Mouse (Mus musculus) kidney, adult 2 months (tissue): Measurements from ENCODE around the gene Hist1h3g.

Source experiments
- CTCF ChIP-seq: fragments of 200-500 bp; conservative IDR thresholded peaks from 2 replicates; pipeline ENCODE4 v1.5.1; 2011; ENCODE audit warnings: low read depth, mild to moderate bottlenecking, control low read depth, low read length, moderate library complexity, mixed read lengths; ENCODE audit not compliant: insufficient read depth, insufficient read length
- POLR2A ChIP-seq: fragments of 200-500 bp; IDR thresholded peaks from one replicate; pipeline ENCODE4 v1.6.1; 2011; ENCODE audit warnings: low read depth, low read length, control low read depth

DNA sequence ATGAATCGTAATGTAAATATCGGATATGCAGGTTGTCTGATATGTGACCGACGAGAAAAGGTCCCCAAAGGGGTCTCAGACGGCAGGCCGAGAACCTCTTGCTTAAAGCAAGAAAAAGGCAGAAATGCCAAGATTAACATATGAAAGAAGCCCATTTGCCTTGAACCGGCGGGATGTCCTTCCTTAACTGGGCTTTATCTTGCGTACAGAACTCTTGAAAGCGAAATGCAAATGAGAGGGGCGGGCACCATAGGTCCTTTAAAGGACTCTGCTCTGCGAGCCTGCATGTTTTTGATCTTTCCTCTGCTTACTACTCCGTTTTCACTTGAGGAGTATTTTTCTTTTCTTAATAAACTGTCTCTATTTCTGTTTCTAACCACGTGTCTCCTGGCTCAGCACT, 43.2 kb upstream of the Hist1h3g start:
- TF ChIP-seq CTCF, result no peak
- TF ChIP-seq POLR2A, result no peak
